Mouse (Mus musculus) liver, embryonic 14.5 days (tissue): ENCODE results near the gene Arhgap10.

Experiments used
- CTCF ChIP-seq: IDR thresholded peaks from 2 replicates; pipeline ENCODE4 v1.5.1; 2016; ENCODE audit warnings: antibody characterized with exemption, low read depth, control low read depth
- EP300 ChIP-seq: IDR thresholded peaks from 2 replicates; pipeline ENCODE4 v1.6.1; 2016; ENCODE audit warnings: antibody characterized with exemption, low read depth

DNA sequence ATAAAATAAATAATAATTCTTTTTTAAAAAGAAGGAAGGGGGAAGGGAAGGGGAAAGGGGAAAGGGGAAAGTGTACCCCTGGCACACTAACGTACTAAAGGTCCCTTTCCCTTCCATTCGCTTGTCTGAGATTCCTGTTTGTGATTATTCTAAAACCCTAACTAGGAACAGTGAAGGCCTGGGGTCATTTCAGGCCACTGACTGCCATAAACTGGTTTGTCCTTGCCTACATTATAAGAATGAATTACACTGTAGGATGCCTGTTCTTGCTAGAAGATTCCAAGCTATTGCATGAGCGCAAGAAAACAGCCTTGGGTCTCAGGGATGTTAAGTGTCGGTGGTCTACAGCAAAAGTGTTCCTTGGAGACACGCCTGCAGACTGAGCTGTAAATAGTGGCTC lies 263.3 kb downstream of the Arhgap10 start:
- TF ChIP-seq CTCF (no peak), EP300 (no peak)
